Mouse (Mus musculus) natural killer cell, adult 2 months (primary cell): Measurements from ENCODE around the gene Sfrp4.

ENCODE experiments used
- DNase-seq, 2 experiments: peaks; one replicate each; pipeline ENCODE4 v3.0.0; 2022; ENCODE audit warnings: low spot score in 2 of 2

Gene Sfrp4

GRCm38 (mm10) chr13:19630768-19631709, 8.1 kb downstream of the Sfrp4 start:
- DNase-seq: no peak

- no peak for DNase-seq
Measured at GRCm38 (mm10) chr13:19636131-19636530, 13.2 kb downstream of the Sfrp4 start.

GRCm38 (mm10) chr13:19640203-19640851, 17.4 kb downstream of the Sfrp4 start:
- DNase-seq: no peak

- DNase-seq: no peak
Measured at GRCm38 (mm10) chr13:19643519-19643918, 20.6 kb downstream of the Sfrp4 start.

- no peak for DNase-seq
Measured at GRCm38 (mm10) chr13:19644225-19644624, 21.3 kb downstream of the Sfrp4 start.

GRCm38 (mm10) chr13:19649824-19650223, 26.9 kb downstream of the Sfrp4 start:
- no peak for DNase-seq

- DNase-seq: no peak
Measured at GRCm38 (mm10) chr13:19652405-19652804, 29.5 kb downstream of the Sfrp4 start.

- DNase-seq: no peak
Measured at GRCm38 (mm10) chr13:19668355-19669140, 45.6 kb downstream of the Sfrp4 start.

- DNase-seq: no peak
Measured at GRCm38 (mm10) chr13:19674025-19674424, 51.1 kb downstream of the Sfrp4 start.

GRCm38 (mm10) chr13:19674601-19675000, 51.7 kb downstream of the Sfrp4 start:
- DNase-seq: no peak
